Mouse (Mus musculus) lung, postnatal 0 days (tissue): ENCODE measurements around the gene Sprr1b. TPM values are rescaled to one million over a fixed set of nuclear protein-coding genes. Genes with fewer than 3 reads are reported as not detected.

Experiments used
- ATAC-seq: fragments of 200-750 bp; cut with Nextera tagmentation; 2 replicates; pipeline ENCODE4 v1.8.0; 2017; ENCODE audit warnings: moderate library complexity
- DNase-seq: peaks from one replicate; pipeline ENCODE4 v3.0.0-alpha.2; 2016; ENCODE audit warnings: low spot score
- H3K27ac ChIP-seq: fragments of 300-500 bp; sonication (generic); 2 replicates; pipeline ENCODE4 v1.5.1; 2014; ENCODE audit warnings: antibody characterized with exemption, mild to moderate bottlenecking, low read length, mixed read lengths
- H3K27me3 ChIP-seq: fragments of 300-500 bp; sonication (generic); replicated peaks from 2 replicates; pipeline ENCODE4 v1.6.1; 2014; ENCODE audit warnings: low read length, mixed read lengths; ENCODE audit not compliant: insufficient read depth
- H3K36me3 ChIP-seq: fragments of 300-500 bp; sonication (generic); 2 replicates; pipeline ENCODE4 v1.6.1; 2014; ENCODE audit warnings: low read length, mixed read lengths; ENCODE audit not compliant: insufficient read depth
- H3K4me1 ChIP-seq: fragments of 300-500 bp; sonication (generic); 2 replicates; pipeline ENCODE4 v1.6.1; 2014; ENCODE audit warnings: antibody characterized with exemption, low read depth, low read length, mixed read lengths; ENCODE audit not compliant: insufficient read depth
- H3K4me2 ChIP-seq: fragments of 300-500 bp; sonication (generic); replicated peaks from 2 replicates; pipeline ENCODE4 v1.6.1; 2014; ENCODE audit warnings: low read depth, mild to moderate bottlenecking, low read length, moderate library complexity, mixed read lengths
- H3K4me3 ChIP-seq: fragments of 300-500 bp; sonication (generic); 2 replicates; pipeline ENCODE4 v1.5.1; 2014; ENCODE audit warnings: low read depth, low read length
- H3K9ac ChIP-seq: fragments of 300-500 bp; sonication (generic); replicated peaks from 2 replicates; pipeline ENCODE4 v1.6.1; 2014; ENCODE audit warnings: low read depth, mild to moderate bottlenecking
- H3K9me3 ChIP-seq: fragments of 300-500 bp; sonication (generic); 2 replicates; pipeline ENCODE4 v1.6.1; 2016; ENCODE audit warnings: low read length, mixed read lengths
- CTCF ChIP-seq: IDR thresholded peaks from 2 replicates; pipeline ENCODE4 v1.5.1; 2016; ENCODE audit warnings: antibody characterized with exemption, mild to moderate bottlenecking
- EP300 ChIP-seq: IDR thresholded peaks from 2 replicates; pipeline ENCODE4 v1.6.1; 2016; ENCODE audit warnings: antibody characterized with exemption, mild to moderate bottlenecking, control low read depth
- WGBS: fragments of 180-500 bp; shearing (Covaris S2); extraction: QIAGEN DNeasy Blood & Tissue Kit; methylation state at CpG from one replicate; pipeline ENCODE4 v1.1.7; 2014; 5-methylcytosine and 5-hydroxymethylcytosine counted together
- polyA plus RNA-seq: library from polyadenylated mRNA; unstranded; fragments of >200 nt; fragmentation: Nextera tagmentation; extraction: Ambion mirVana; gene quantifications from 2 replicates; pipeline ENCODE4 v1.2.1, GENCODE M21; 2015

Gene Sprr1b
- polyA plus RNA-seq, 1 experiment from 2014 or later: not detected

- DNase-seq: no peak
- H3K27ac ChIP-seq: no peak within 1 kb of the TSS
- TF ChIP-seq CTCF: no peak
- H3K9me3 ChIP-seq: no peaks in the 10 kb centered on the region
- H3K4me1 ChIP-seq: no peaks in the 10 kb centered on the region
- ATAC-seq: no peak
- 55% methylated on average over 2 of the region's 2 CpGs for WGBS
- H3K27me3 ChIP-seq: no peaks in the 10 kb centered on the region
- no peak within 1 kb of the TSS for H3K9ac ChIP-seq
- H3K4me2 ChIP-seq: no peak within 1 kb of the TSS
- no peaks in the 10 kb centered on the region for H3K36me3 ChIP-seq
- H3K4me3 ChIP-seq: no peak within 1 kb of the TSS
Measured at GRCm38 (mm10) chr3:92458620-92459019, 20.0 kb upstream of the Sprr1b start, which contains the start of gene Sprr3. TSS of gene Sprr3 (minus strand) at chr3:92458720.

- DNase-seq (peak; percentile 59), ATAC-seq (peak; percentile 67)
- no peak overlapping the region for H3K4me2 ChIP-seq
- H3K36me3 ChIP-seq: no peaks in the 10 kb centered on the region
- H3K9me3 ChIP-seq: no peaks in the 10 kb centered on the region
- no peak overlapping the region for H3K4me3 ChIP-seq
- H3K4me1 ChIP-seq: no peaks in the 10 kb centered on the region
- H3K9ac ChIP-seq: no peak overlapping the region
- no peaks in the 10 kb centered on the region for H3K27me3 ChIP-seq
- no peak overlapping the region for H3K27ac ChIP-seq
- WGBS: 55% methylated on average over 5 of the region's 5 CpGs
- TF ChIP-seq CTCF (no peak), EP300 (peak; percentile 66; the same call in 1 of the 2 replicates)
Measured at GRCm38 (mm10) chr3:92455151-92455550, 16.6 kb upstream of the Sprr1b start.

- Histone ChIP-seq H3K4me3 (no peak overlapping the region), H3K9ac (no peak overlapping the region), H3K9me3 (no peaks in the 10 kb centered on the region), H3K27me3 (no peaks in the 10 kb centered on the region), H3K27ac (no peak overlapping the region), H3K4me2 (no peak overlapping the region), H3K4me1 (no peaks in the 10 kb centered on the region), H3K36me3 (no peaks in the 10 kb centered on the region)
- DNase-seq (no peak), ATAC-seq (no peak)
- 84% methylated on average over 3 of the region's 3 CpGs for WGBS
- TF ChIP-seq EP300 (no peak), CTCF (no peak)
Measured at GRCm38 (mm10) chr3:92440177-92440576, 1.6 kb upstream of the Sprr1b start.

GRCm38 (mm10) chr3:92432282-92432681 lies 6.3 kb downstream of the Sprr1b start, which contains the start of gene Sprr2k:
TSS of gene Sprr2k (plus strand) at chr3:92432582.
- TF ChIP-seq EP300 (no peak), CTCF (no peak)
- WGBS: 77% methylated on average over 2 of the region's 2 CpGs
- Histone ChIP-seq H3K4me1 (no peaks in the 10 kb centered on the region), H3K4me2 (no peak within 1 kb of the TSS), H3K27ac (no peak within 1 kb of the TSS), H3K9ac (no peak within 1 kb of the TSS), H3K4me3 (no peak within 1 kb of the TSS), H3K27me3 (no peaks in the 10 kb centered on the region), H3K9me3 (no peaks in the 10 kb centered on the region), H3K36me3 (no peaks in the 10 kb centered on the region)
- ATAC-seq (no peak), DNase-seq (no peak)

- 88% methylated on average over 6 of the region's 6 CpGs for whole genome bisulfite sequencing
- no peaks in the 10 kb centered on the region for H3K27me3 ChIP-seq
- H3K4me3 ChIP-seq: no peak within 1 kb of the TSS
- H3K9ac ChIP-seq: no peak within 1 kb of the TSS
- H3K4me1 ChIP-seq: no peaks in the 10 kb centered on the region
- no peak within 1 kb of the TSS for H3K27ac ChIP-seq
- ATAC-seq: no peak
- DNase-seq: no peak
- no peaks in the 10 kb centered on the region for H3K36me3 ChIP-seq
- H3K4me2 ChIP-seq: no peak within 1 kb of the TSS
- H3K9me3 ChIP-seq: no peaks in the 10 kb centered on the region
- TF ChIP-seq EP300 (no peak), CTCF (no peak)
Measured at GRCm38 (mm10) chr3:92429323-92429722, 9.3 kb downstream of the Sprr1b start, which contains the start of gene Gm9774. TSS of gene Gm9774 (minus strand) at chr3:92429423.

- Histone ChIP-seq H3K4me3 (no peak within 1 kb of the TSS), H3K36me3 (no peaks in the 10 kb centered on the region), H3K27ac (no peak within 1 kb of the TSS), H3K27me3 (no peaks in the 10 kb centered on the region), H3K9ac (no peak within 1 kb of the TSS), H3K4me1 (no peaks in the 10 kb centered on the region), H3K4me2 (no peak within 1 kb of the TSS), H3K9me3 (no peaks in the 10 kb centered on the region)
- 84% methylated on average over 2 of the region's 2 CpGs for WGBS
- no peak for DNase-seq
- ATAC-seq: no peak
- no peak for TF ChIP-seq CTCF
- no peak for TF ChIP-seq EP300
Measured at GRCm38 (mm10) chr3:92417782-92418181, 20.8 kb downstream of the Sprr1b start, which contains the start of gene Sprr2j-ps. TSS of gene Sprr2j-ps (plus strand) at chr3:92418082.

- DNase-seq (no peak), ATAC-seq (no peak)
- H3K9me3 ChIP-seq: no peaks in the 10 kb centered on the region
- no peak within 1 kb of the TSS for H3K4me2 ChIP-seq
- no peaks in the 10 kb centered on the region for H3K27me3 ChIP-seq
- H3K27ac ChIP-seq: no peak within 1 kb of the TSS
- H3K4me1 ChIP-seq: no peaks in the 10 kb centered on the region
- no peak for TF ChIP-seq CTCF
- no peak for TF ChIP-seq EP300
- 85% methylated on average over 2 of the region's 2 CpGs for WGBS
- no peak within 1 kb of the TSS for H3K9ac ChIP-seq
- no peaks in the 10 kb centered on the region for H3K36me3 ChIP-seq
- no peak within 1 kb of the TSS for H3K4me3 ChIP-seq
Measured at GRCm38 (mm10) chr3:92407691-92408090, 30.9 kb downstream of the Sprr1b start, which contains the start of gene Sprr2i. TSS of gene Sprr2i (plus strand) at chr3:92407991.
